ENCODE assay signal across 14 mouse cellular contexts in the genomic region with DNA sequence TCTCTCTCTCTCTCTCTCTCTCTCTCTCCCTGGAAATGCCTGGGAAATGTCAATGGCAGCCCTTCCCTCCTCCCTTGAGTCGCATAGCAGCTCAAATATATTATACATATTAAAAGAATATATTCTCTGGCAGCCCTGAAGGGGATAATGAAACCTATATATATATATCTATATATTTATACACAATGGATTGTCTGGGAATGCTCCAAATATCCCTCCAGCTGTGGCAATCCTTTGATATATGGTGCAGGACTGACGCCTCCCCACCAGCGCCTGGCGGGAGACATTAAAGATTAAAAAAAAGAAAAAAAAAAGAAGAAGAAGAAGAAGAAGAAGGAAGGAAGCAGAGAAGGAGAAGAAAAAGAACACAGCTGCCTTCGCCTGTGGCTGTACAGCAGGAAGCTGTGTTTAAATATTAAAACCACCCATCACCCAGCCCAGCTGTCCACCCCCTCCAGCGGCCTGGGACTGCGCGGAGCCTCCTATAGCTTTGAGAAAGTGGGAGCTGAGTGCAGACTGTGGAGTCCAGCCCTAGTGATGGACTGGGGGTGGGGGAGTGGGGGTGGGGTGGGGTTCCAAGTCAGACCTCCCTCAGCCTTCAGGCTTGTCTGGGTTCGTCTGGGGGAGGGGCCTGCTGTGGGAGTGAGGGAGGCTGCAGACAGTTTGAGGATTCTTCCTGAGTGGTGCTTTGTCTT. TPM values are rescaled to one million over a fixed set of nuclear protein-coding genes. Genes with fewer than 3 reads are reported as not detected.
DNase-seq lines count a peak whose midpoint lies in the region; ATAC-seq and TF ChIP-seq lines count a peak whose summit lies in the region.
"Had no signal": no experiment of that assay in that cellular context is flagged by ENCODE, and none has a peak within 500 bp of the region (broad histone marks: within the 10 kb centered on the region; RNA-seq: fewer than 3 reads in every experiment).

No protein-coding gene starts in this region.

- H3K27me3 ChIP-seq in embryonic facial prominence, embryonic 13.5 days = 0 out of 2 replicates have a peak, but pooled peaks cover 10% of the 10 kb centered on the region
- peaks cover 30% of the 10 kb centered on the region for H3K27me3 ChIP-seq in midbrain, embryonic 12.5 days

- DNase-seq in kidney, postnatal 10 days = peak; percentile 55
- no peak for DNase-seq in kidney, adult 9 months
- peak; percentile 49 for DNase-seq in brain, embryonic 14.5 days (ENCODE audit: low read depth)
- DNase-seq in cerebellum, adult 9-11 months = no peak
- DNase-seq in right cerebral cortex, postnatal 25 days = no peak
- DNase-seq in adrenal gland, postnatal 36 days = no peak
- DNase-seq: heart, adult 2 months; lung, postnatal 14 days; thymus, postnatal 36 days had no signal

- H3K9me3 ChIP-seq in embryonic facial prominence, embryonic 13.5 days = no peaks in the 10 kb centered on the region
- no peaks in the 10 kb centered on the region for H3K9me3 ChIP-seq in midbrain, embryonic 12.5 days

- H3K36me3 ChIP-seq in embryonic facial prominence, embryonic 13.5 days = no peaks in the 10 kb centered on the region
- H3K36me3 ChIP-seq in midbrain, embryonic 12.5 days = no peaks in the 10 kb centered on the region

- no peak overlapping the region for H3K4me2 ChIP-seq in embryonic facial prominence, embryonic 13.5 days
- H3K4me2 ChIP-seq in midbrain, embryonic 12.5 days (replicated peaks) = no peak overlapping the region

- 0 out of 2 replicates have a peak overlapping the region, but pooled peaks have one; percentile 6 for H3K9ac ChIP-seq in embryonic facial prominence, embryonic 13.5 days
- no peak overlapping the region; the same call in 1 of the 2 replicates for H3K9ac ChIP-seq in midbrain, embryonic 12.5 days (replicated peaks)

- ATAC-seq in embryonic facial prominence, embryonic 13.5 days (ENCODE audit: insufficient number of reproducible peaks, insufficient read depth, low FRiP score, low TSS enrichment, low read depth) = no peak
- ATAC-seq in midbrain, embryonic 12.5 days (ENCODE audit: low FRiP score, low read depth) = 0 out of 2 replicates have a peak, but pooled peaks have one; percentile 41
- ATAC-seq: inflammation-experienced regulatory T-cells, adult 6 months had no signal

- no peak overlapping the region for H3K4me3 ChIP-seq in embryonic facial prominence, embryonic 13.5 days
- no peak overlapping the region for H3K4me3 ChIP-seq in midbrain, embryonic 12.5 days
- H3K4me3 ChIP-seq: heart, adult 2 months; left cerebral cortex, adult 2 months had no signal

- peaks cover 14% of the 10 kb centered on the region for H3K4me1 ChIP-seq in embryonic facial prominence, embryonic 13.5 days
- peaks cover 12% of the 10 kb centered on the region; the same call in 1 of the 2 replicates for H3K4me1 ChIP-seq in midbrain, embryonic 12.5 days

- 39% methylated on average over 9 of the region's 9 CpGs for WGBS in embryonic facial prominence, embryonic 13.5 days
- 46% methylated on average over 9 of the region's 9 CpGs for WGBS in midbrain, embryonic 12.5 days

- no peak for TF ChIP-seq POLR2A in brain, embryonic 14.5 days (IDR thresholded peaks at IDR 0.05; ENCODE audit: borderline replicate concordance, extremely low read depth, insufficient read depth, insufficient read length, poor library complexity, severe bottlenecking)

- TF ChIP-seq CTCF in brain, embryonic 14.5 days (IDR thresholded peaks at IDR 0.05; ENCODE audit: borderline replicate concordance, extremely low read depth, insufficient read depth, insufficient read length) = no peak

- H3K27ac ChIP-seq in embryonic facial prominence, embryonic 13.5 days = 0 out of 2 replicates have a peak overlapping the region, but pooled peaks have one; percentile 11
- H3K27ac ChIP-seq in midbrain, embryonic 12.5 days (replicated peaks) = peak overlapping the region; percentile 46
- H3K27ac ChIP-seq: heart, adult 2 months; left cerebral cortex, adult 2 months had no signal

RNA-seq across cellular contexts. Expression of a gene that starts 36.6 kb away (rescaled TPM):
- 225 and 231 TPM in 2 replicates for polyA plus RNA-seq in brain, embryonic 14.5 days (2012; rRNA removed)
- 66.7 and 68.7 TPM in 2 replicates for polyA plus RNA-seq in embryonic facial prominence, embryonic 13.5 days (2015; fragmentation: Nextera tagmentation; extraction: Ambion mirVana)
- polyA plus RNA-seq in midbrain, embryonic 12.5 days (2016; fragmentation: Nextera tagmentation; extraction: Ambion mirVana) = 132 and 149 TPM in 2 replicates
- total RNA-seq in adrenal gland, postnatal 36 days (2021) = 10 to 100 TPM; 72.6 to 77.9 TPM

RNA-seq across cellular contexts. Expression of a gene that starts 47.8 kb away (rescaled TPM):
- 8,068 and 9,838 TPM in 2 replicates for polyA plus RNA-seq in brain, embryonic 14.5 days (2012; rRNA removed)
- polyA plus RNA-seq in embryonic facial prominence, embryonic 13.5 days (2015; fragmentation: Nextera tagmentation; extraction: Ambion mirVana) = 732 and 923 TPM in 2 replicates
- polyA plus RNA-seq in midbrain, embryonic 12.5 days (2016; fragmentation: Nextera tagmentation; extraction: Ambion mirVana) = 4,044 and 4,632 TPM in 2 replicates
- total RNA-seq in adrenal gland, postnatal 36 days (2021) = 10 to 100 TPM; 50.0 to 97.9 TPM
- total RNA-seq: neutrophil, adult 5-6 weeks had no signal

Comparison
In these comparisons a context has a peak if more than half of its experiments do, and no peak if none do; other contexts are left out.
1. DNase-seq: peak in kidney, postnatal 10 days (single experiment) and brain, embryonic 14.5 days (single experiment); none in kidney, adult 9 months (single experiment), cerebellum, adult 9-11 months (single experiment), right cerebral cortex, postnatal 25 days (single experiment) and adrenal gland, postnatal 36 days (0 of 2).